Mouse (Mus musculus): Measurements from ENCODE around the gene Ptprd. TPM values are rescaled to one million over a fixed set of nuclear protein-coding genes. Genes with fewer than 3 reads are reported as not detected.
"Not testable (repeated sequence)": the region's sequence is repeated elsewhere in the genome, so short reads cannot be mapped to it uniquely, and the experiment has no call there.

Ptprd gene
- polyA plus RNA-seq, 1 experiment, result 104 TPM

DNA sequence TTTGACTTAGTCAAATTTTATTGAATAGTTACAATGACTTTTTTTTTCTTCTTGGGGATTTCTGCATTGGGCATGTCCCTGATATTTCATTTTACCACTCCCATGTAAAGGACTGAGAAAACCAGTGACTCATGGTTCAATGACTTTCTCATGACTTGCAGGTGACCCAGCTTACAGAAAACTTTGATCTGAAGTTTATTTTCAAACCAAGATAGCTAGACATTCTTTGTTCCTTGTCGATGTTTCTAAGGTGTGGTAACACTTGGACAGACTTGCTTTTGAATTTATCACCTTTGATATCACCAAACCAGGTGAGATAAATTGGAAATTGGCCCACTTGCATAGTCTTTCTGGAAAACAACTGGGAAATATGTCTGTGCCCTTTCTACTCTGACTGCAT lies 1747.1 kb downstream of the Ptprd start:
- no peak for DNase-seq (ENCODE audit: extremely low spot score in 1 of 2, low spot score in 1 of 2)

DNA sequence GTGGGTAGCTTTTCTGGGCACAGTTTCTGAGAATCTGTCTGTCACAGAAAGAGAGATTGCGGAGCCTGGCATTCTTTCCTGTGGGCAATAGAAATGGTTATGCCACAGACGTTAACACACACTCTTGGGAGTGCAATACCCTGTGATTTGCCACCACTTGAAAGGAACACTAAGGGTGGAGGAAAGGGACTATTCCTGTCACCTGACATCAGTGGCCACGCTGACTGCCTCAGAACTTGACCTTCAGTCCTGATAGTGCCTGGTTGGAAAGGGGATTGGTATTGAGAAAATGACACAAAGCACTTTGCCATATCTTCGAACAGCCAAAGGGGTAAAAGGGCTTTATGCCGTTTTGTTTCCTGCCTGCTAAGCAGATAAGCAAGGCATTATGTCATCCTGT lies 1750.4 kb downstream of the Ptprd start:
- no peak for DNase-seq (ENCODE audit: extremely low spot score in 1 of 2, low spot score in 1 of 2)

DNA sequence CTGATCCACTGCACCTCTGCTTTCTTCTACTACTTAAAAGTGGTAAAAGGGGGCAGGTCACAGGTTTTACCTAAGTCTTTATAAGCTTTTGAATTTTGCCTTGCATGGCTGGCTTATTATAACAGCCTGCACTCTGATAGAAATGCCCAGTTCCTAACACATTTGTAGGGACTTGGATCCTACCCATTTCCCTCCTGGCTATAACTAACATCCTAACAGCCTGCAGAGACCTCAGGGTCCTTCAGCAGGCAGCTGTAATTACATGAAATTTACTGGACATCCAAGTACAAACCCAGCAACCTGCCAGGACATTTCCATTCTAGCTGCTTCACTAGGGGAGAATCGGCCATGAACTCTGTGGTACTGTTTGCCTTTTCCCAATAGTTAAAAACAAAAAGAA lies 1751.2 kb downstream of the Ptprd start:
- DNase-seq (ENCODE audit: extremely low spot score in 1 of 2, low spot score in 1 of 2), result no peak

- no peak for DNase-seq (ENCODE audit: extremely low spot score in 1 of 2, low spot score in 1 of 2)
Measured at GRCm38 (mm10) chr4:76459621-76460020, 1752.1 kb downstream of the Ptprd start.

DNA sequence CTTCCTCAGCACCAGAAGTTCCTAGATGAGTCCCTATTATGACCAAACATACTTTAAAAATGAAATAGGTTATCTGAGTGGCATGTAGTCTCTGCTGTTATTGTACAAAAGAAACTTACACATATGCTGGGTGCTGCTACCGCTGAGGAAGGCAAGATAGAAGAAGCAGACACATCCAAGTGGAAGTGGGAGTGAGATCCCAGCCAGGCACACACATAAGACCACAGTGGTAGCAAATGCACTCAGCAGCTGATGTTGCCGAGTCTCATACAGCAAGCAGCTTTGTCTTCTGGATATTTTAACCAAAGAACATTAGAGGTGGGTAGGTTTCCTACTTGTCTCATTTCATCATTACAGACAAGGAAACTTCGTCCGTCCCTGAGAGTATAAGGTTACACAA lies 1759.5 kb downstream of the Ptprd start:
- no peak for DNase-seq (ENCODE audit: extremely low spot score in 1 of 2, low spot score in 1 of 2)

- no peak for DNase-seq (ENCODE audit: extremely low spot score in 1 of 2, low spot score in 1 of 2)
Measured at GRCm38 (mm10) chr4:76451019-76451552, 1760.7 kb downstream of the Ptprd start.

GRCm38 (mm10) chr4:76450351-76451018 lies 1761.3 kb downstream of the Ptprd start:
- peak in 1 of 2 experiments; percentile 44 for DNase-seq (ENCODE audit: extremely low spot score in 1 of 2, low spot score in 1 of 2)

GRCm38 (mm10) chr4:76449466-76450350 lies 1762.1 kb downstream of the Ptprd start:
- peak in 1 of 2 experiments; percentile 72 for DNase-seq (ENCODE audit: extremely low spot score in 1 of 2, low spot score in 1 of 2)

DNA sequence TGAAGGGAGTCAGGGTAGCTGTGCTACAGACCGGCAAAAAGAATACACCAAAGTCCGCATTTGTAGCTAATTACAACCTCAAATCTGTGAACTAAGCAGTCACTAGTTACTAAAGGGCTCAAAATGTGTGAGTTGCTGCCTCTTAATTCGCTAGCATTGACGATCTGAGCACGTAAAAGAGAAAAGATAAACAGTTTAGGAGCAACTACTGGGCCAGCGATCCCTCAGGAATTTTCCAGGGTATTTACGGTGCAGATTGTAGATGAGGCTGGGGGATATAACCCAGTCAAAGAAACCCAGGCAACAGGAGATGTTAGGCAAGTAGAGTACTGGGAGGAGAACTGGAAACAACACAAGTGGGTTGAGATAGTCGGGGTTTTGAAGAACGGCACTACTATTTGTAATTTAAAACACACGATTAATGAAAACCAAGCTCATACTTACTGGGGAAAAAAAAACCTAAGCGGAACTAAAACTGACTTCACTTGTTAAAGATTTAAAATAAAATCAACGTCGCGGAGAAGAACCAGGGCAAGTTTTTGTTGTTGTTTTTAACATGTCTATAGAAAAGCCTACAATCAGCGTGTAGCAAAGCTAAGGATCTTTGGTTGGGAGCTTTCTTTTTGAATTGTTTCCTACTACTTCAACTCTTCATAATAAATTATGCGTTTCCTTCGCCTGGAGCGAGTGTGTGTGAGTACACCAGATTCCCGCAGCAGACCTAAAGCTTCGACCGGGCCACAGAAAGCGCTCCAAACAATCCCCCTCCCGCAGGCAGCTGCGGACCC lies 1762.9 kb downstream of the Ptprd start:
- no peak for DNase-seq (ENCODE audit: extremely low spot score in 1 of 2, low spot score in 1 of 2)

- peak in 1 of 2 experiments; percentile 42 for DNase-seq (ENCODE audit: extremely low spot score in 1 of 2, low spot score in 1 of 2)
Measured at GRCm38 (mm10) chr4:76447396-76447795, 1764.4 kb downstream of the Ptprd start.

- DNase-seq (ENCODE audit: extremely low spot score in 1 of 2, low spot score in 1 of 2), result no peak
Measured at GRCm38 (mm10) chr4:76444778-76445177, 1767.0 kb downstream of the Ptprd start.

GRCm38 (mm10) chr4:76443553-76443952 lies 1768.2 kb downstream of the Ptprd start:
- DNase-seq (ENCODE audit: extremely low spot score in 1 of 2, low spot score in 1 of 2), result no peak

- no peak for DNase-seq (ENCODE audit: extremely low spot score in 1 of 2, low spot score in 1 of 2)
Measured at GRCm38 (mm10) chr4:76440791-76441364, 1770.9 kb downstream of the Ptprd start.

DNA sequence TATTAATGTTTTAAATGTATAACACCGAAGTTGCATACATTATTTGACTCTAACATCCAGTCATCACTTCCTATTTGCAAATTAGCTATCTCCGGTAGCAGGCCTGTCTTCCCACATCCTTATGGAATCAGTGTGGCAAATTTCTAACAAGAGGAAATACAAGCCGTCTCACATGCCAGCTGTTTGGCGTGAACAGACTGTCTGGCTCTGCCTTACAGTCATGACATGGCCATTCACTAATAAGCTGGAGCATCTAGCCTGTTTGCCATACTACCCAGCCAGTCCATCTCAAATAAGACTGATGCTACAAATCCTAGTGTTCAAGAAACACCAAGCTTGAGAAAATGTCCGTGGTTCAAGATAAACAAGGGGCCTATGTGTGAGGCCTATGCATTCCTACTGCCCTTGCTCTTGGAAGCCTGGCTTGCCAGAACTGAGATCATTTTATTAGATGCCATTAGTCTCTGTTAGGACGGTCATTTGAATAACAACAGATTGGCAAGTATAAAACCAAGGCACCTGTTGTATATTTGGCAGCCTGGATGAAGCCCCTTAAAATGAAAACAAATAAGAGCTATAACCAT lies 1773.2 kb downstream of the Ptprd start:
- DNase-seq (ENCODE audit: extremely low spot score in 1 of 2, low spot score in 1 of 2), result no peak

GRCm38 (mm10) chr4:76438068-76438467 lies 1773.7 kb downstream of the Ptprd start:
- no peak for DNase-seq (ENCODE audit: extremely low spot score in 1 of 2, low spot score in 1 of 2)

- DNase-seq (ENCODE audit: extremely low spot score in 1 of 2, low spot score in 1 of 2), result no peak
Measured at GRCm38 (mm10) chr4:76435920-76436319, 1775.8 kb downstream of the Ptprd start.

- DNase-seq (ENCODE audit: extremely low spot score in 1 of 2, low spot score in 1 of 2), result no peak
Measured at GRCm38 (mm10) chr4:76429769-76430168, 1782.0 kb downstream of the Ptprd start.

- not testable (repeated sequence) for DNase-seq (ENCODE audit: extremely low spot score in 1 of 2, low spot score in 1 of 2)
Measured at GRCm38 (mm10) chr4:76427036-76427435, 1784.7 kb downstream of the Ptprd start.

- no peak for DNase-seq (ENCODE audit: extremely low spot score in 1 of 2, low spot score in 1 of 2)
Measured at GRCm38 (mm10) chr4:76425230-76425575, 1786.6 kb downstream of the Ptprd start.

Measured in frontal cortex, adult 2 months (tissue).